Mouse (Mus musculus) adrenal gland, postnatal 14 days (tissue): Measurements from ENCODE around the gene Nif3l1. TPM values are rescaled to one million over a fixed set of nuclear protein-coding genes. Genes with fewer than 3 reads are reported as not detected.

Source experiments
- DNase-seq: peaks from one replicate; pipeline ENCODE4 v3.0.0; 2021; ENCODE audit warnings: mixed read lengths
- long read RNA-seq, 2 experiments: library from polyadenylated mRNA; stranded (forward); transcript quantifications; one replicate each; pipeline ENCODE4 v2.0.0; 2021
- total RNA-seq: library from RNA; stranded (reverse); gene quantifications from 2 replicates; pipeline ENCODE4 v1.2.3, GENCODE M21; 2021

Gene Nif3l1
- 17.6 and 18.8 TPM in 2 replicates for total RNA-seq
- long read RNA-seq, experiment 1, transcript Nif3l1-201 (7 exons, 3,769 nt) = major isoform, 23 of 35 reads
- long read RNA-seq, experiment 1, partial matches to known transcripts = 0 of 35 reads
- long read RNA-seq, experiment 1, other reads (novel, unspliced or antisense) = 10 of 35 reads
- long read RNA-seq, experiment 2, transcript Nif3l1-201 (7 exons, 3,769 nt) = major isoform, 11 of 13 reads
- long read RNA-seq, experiment 2, partial matches to known transcripts = 0 of 13 reads
- long read RNA-seq, experiment 2, other reads (novel, unspliced or antisense) = 2 of 13 reads

DNA sequence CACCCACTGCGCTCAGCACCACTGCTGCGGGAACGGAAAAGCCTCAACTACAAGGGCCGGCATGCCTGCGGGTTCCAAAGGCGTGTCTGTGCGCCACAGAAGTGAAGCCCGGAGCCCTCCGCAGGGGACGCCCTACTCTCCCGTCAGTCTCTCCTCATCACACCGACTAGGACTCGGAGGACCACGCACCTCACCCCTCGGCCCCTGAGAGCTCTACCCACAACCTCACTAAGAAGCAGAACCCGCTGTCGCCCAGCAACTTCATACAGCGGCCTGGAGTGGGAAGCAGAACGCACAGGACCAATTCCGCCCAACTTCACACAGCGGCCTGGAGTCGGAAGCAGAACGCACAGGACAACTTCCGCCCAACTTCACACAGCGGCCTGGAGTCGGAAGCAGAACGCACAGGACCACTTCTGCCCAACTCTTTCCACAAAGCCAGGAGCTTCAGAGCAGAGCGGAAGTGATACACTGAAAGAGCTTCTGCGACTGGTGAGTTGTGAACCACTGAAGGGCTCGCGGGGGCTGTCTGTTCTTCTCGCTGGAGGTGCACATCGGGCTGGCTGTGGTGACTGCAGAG, at the start of gene Nif3l1, which contains the start of gene Ppil3:
Gene Nif3l1, plus strand, starts transcription at position 9 of the 580 bp plus-strand sequence.
Gene Ppil3, minus strand, starts transcription at position 344 of the 580 bp plus-strand sequence.
- peak; percentile 91 for DNase-seq

- no peak for DNase-seq
Observed at GRCm38 (mm10) chr1:58395341-58395740, 49.6 kb upstream of the Nif3l1 start.

GRCm38 (mm10) chr1:58396179-58396578, 48.8 kb upstream of the Nif3l1 start:
- DNase-seq = no peak

DNA sequence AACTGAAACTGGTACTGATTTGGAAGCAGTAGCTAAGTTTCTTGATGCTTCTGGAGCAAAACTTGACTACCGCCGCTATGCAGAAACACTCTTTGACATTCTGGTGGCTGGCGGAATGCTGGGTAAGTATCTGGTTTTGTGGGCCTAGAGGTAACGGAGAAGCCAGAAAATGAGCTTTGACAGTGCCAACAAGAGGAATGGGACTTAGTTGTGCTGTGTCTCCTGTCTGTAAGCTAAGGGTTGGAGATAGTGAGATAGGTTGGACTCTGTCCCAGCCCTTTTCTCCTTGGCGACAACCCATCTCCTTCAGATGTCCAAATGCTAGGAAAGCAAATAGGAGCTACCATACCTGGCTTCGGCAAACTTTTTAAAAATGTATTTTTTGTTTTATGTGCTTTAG, 47.2 kb upstream of the Nif3l1 start:
- DNase-seq = no peak

GRCm38 (mm10) chr1:58401396-58401795, 43.6 kb upstream of the Nif3l1 start:
- DNase-seq = no peak

DNA sequence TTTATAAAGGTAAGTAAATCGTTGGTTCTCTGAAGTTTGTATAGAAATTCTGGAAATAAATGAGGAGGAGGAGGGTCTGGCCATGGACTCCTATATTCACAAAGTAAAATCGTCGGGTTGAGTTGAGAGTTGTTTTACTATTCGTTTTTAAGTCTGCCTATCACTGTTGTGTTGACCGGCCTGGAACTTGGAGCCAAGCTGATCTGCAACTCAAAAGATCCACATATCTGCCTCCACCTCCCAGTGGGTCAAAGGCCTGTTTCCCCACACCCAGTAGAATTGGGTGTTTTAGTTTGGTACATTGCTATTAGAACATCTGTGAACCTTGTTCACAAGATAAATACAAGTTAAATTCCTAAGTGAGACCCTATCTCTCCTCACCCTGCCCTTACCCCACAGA, 41.2 kb upstream of the Nif3l1 start:
- no peak for DNase-seq

GRCm38 (mm10) chr1:58407321-58407720, 37.6 kb upstream of the Nif3l1 start:
- DNase-seq = no peak

- no peak for DNase-seq
Observed at GRCm38 (mm10) chr1:58408141-58408540, 36.8 kb upstream of the Nif3l1 start.

- no peak for DNase-seq
Observed at GRCm38 (mm10) chr1:58409553-58410197, 35.3 kb upstream of the Nif3l1 start.

DNA sequence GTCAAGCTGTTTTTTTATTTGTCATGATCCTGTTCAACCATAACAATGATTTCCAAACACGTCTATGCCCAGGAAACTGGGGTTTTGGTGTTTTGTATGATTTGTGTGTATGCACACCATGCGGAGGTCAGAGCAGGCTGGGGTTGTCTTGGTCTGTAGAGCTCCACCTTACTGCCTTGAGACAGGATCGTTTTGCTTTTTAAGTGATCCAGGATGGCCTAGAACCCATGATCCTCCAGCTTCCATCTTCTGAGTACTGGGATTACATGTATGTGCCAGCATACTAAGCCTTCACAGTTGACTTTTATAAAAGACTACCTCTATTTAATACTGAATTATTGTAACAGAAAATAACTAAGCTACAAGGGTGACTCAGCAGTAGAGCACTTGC, 34.8 kb upstream of the Nif3l1 start:
- DNase-seq = no peak

DNA sequence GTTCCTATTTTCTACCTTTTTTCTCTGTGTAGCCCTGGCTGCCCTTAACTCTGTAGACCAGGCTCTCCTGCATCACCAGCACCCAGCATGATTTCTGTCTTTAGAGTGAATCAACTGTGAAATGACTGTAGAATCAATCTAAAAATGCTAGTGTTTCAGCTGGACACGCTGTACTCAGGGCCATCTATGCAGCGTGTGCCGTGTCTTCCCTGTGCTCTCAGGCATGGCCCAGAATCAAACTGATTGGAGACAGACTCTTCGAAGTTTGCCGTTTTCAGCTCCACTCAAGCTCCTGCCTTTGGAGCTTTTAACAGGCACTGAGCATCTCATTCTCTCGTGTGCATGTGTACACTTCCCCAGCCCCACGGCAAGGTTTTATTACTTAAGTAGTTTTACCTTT, 34.2 kb upstream of the Nif3l1 start:
- DNase-seq = no peak

- no peak for DNase-seq
Observed at GRCm38 (mm10) chr1:58415442-58415841, 29.5 kb upstream of the Nif3l1 start.

DNA sequence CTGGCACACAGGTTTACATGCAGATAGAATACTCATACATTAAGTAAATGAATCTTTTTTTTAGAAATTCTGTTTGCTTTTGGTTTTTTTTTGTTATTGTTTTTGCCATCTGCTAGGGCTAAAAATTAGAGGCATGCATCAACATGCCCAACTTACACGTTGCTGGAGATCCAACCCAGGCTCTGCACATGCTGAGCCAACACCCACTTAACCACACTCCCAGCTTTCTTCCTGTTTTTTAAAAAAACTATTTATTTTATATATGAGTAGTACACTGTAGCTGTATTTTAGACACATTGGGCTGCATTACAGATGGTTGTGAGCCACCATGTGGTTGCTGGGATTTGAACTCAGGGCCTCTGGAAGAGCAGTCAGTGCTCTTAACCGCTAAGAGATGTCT, 28.9 kb upstream of the Nif3l1 start:
- no peak for DNase-seq

GRCm38 (mm10) chr1:58420032-58420431, 24.9 kb upstream of the Nif3l1 start:
- DNase-seq = no peak

DNA sequence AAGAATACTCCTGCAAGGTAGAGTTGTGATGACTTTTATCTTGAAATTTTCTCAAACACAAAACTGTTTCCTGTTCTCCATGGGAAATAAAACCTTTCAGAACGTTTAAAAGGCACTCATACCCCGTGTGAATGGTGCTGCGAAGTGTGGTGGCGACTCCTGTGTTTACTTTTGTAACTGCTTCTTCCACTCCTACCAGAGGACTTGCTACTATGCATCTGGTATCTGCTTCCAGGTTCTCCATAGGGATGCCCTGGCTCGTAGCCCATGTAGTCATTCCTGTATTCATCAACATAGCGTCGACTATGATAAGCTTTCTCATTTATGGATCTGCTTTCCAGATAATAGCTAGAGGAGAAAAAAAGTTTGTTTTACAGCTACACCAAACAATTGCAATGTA, 24.0 kb upstream of the Nif3l1 start:
- no peak for DNase-seq

GRCm38 (mm10) chr1:58422879-58423278, 22.1 kb upstream of the Nif3l1 start:
- peak; percentile 50 for DNase-seq

DNA sequence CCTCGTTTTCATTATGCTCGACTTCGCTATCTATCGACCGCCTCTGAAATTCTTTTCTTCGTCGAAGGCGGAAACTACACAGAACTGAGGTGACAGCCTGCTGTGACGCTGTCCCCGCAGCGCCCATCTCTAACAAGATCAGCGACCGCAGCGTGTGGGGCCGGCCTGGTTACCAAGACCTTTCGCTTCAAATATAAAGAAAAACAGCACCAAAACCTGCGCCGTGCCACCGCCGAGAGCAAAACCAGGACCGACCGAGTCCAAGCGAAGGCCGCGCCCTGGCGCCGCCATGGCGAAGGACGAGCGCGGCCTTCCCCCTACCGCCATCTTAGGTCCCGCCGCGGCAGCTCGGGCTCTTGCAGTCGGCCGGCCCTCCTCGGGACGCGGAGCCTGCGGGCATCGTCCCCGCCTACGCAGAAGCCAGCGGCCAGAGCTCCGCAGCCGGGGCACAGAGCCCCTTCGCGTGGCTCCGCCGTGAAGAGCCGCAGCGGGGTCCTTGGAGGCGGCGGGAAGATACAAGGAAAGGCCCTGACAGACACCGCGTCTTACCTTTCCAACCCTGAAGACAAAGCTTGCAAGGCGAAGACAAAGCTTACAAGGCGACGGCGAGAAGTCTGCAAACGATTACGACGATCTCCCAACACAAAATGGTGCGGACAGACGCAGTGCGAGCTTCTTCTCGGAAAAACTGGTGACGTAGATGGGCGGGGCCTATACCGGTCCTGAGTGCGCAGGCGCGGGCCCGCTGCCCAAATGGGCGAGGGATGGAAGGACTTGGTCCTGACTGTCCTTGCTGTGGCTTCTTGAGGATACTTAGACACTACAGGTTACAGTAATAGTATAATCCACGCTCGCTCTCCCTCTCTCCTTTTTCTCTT, 21.3 kb upstream of the Nif3l1 start, which contains the start of gene Clk1:
Gene Clk1, minus strand, starts transcription at position 696 of the 878 bp plus-strand sequence.
- peak; percentile 99 for DNase-seq

- no peak for DNase-seq
Observed at GRCm38 (mm10) chr1:58424551-58424950, 20.4 kb upstream of the Nif3l1 start.

GRCm38 (mm10) chr1:58444691-58445090, 260 bp upstream of the Nif3l1 start:
- no peak for DNase-seq

- DNase-seq = no peak
Observed at GRCm38 (mm10) chr1:58445861-58446260, 910 bp downstream of the Nif3l1 start.

DNA sequence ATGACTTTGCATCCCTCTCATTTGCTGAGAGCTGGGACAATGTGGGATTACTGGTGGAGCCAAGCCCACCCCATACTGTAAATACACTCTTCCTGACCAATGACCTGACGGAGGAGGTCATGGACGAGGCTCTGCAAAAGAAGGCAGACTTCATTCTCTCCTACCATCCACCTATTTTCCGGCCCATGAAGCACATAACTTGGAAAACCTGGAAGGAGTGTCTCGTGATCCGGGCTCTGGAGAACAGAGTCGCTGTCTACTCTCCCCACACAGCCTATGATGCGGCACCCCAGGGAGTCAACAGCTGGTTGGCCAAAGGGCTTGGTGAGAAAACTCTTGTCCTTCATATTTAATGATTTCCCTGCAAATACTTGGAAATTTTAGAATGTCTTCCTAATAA, 2.8 kb downstream of the Nif3l1 start:
- DNase-seq = no peak

DNA sequence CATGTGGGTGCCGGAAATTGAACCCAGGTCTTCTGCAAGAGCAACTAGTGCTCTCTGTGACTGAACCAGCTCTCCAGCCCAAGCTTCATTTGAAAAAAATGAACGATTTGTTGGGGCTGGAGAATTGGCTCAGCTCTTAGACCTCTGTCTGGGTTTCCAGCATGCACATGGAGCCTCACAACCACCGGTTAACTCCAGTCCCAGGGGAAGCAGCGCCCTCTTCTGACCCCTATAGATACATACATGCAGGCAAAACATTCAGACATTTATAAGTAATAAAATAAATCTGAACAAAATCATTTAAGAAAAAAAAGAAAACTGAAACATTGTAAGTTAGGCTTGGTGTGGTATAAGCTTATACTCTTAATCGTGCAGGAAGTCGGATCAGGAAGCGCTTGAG, 3.4 kb downstream of the Nif3l1 start:
- DNase-seq = no peak

DNA sequence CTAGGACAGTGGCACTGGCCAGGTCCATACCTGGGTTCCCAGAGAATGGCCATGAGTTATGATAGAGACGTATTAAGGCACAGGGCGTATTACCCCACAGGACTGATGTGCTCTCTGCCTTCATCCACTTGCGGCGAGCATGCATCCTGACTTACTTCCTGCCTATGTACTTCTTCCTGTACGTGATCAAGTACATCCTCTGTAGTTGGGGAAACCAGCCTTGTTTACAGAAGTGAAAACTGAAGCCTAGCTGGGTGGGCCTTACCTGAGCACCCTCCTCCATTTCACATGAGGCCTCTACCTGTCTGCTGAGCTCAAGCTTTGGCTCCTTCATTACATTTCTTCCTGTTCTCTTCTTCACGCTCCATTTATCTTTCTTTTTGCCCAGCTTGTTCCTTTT, 9.4 kb downstream of the Nif3l1 start:
- DNase-seq = no peak
